Mouse (Mus musculus): ENCODE data around the gene Rgs17. TPM values are rescaled to one million over a fixed set of nuclear protein-coding genes. Genes with fewer than 3 reads are reported as not detected.

Gene Rgs17
- polyA plus RNA-seq, 1 experiment from 2014 or later: 1.0 TPM

- H3K27ac ChIP-seq (replicated peaks in 1 of 2; ENCODE audit: control insufficient read depth in 1 of 2, insufficient read depth in 1 of 2, low read depth in 2 of 2, low read length in 2 of 2): no peak overlapping the region
- no peak overlapping the region for H3K4me3 ChIP-seq (ENCODE audit: control insufficient read depth in 1 of 2, insufficient read depth in 1 of 2, low read depth in 1 of 2, low read length in 2 of 2)
- no peak overlapping the region for H3K9ac ChIP-seq (ENCODE audit: low read length)
- H3K4me2 ChIP-seq (ENCODE audit: low read length): no peak overlapping the region
- no peaks in the 10 kb centered on the region for H3K27me3 ChIP-seq (ENCODE audit: control insufficient read depth, insufficient read depth, low read length)
- H3K36me3 ChIP-seq (ENCODE audit: control insufficient read depth, insufficient read depth, low read length): peaks cover 54% of the 10 kb centered on the region
- H3K9me3 ChIP-seq (ENCODE audit: control insufficient read depth, low read length): no peaks in the 10 kb centered on the region
- no peak for ATAC-seq (ENCODE audit: insufficient number of reproducible peaks, insufficient read depth, low FRiP score, low read depth)
- H3K4me1 ChIP-seq (ENCODE audit: control insufficient read depth in 2 of 2, insufficient read depth in 2 of 2, low read length in 2 of 2): peaks cover 4 to 12% of the 10 kb centered on the region in 2 experiments; a peak in 3 of 4 replicates
- 74% methylated on average over 4 of the region's 4 CpGs for WGBS
Measured at GRCm38 (mm10) chr10:5798069-5798468, 124.1 kb downstream of the Rgs17 start.

GRCm38 (mm10) chr10:5790657-5791056 lies 131.5 kb downstream of the Rgs17 start:
- Histone ChIP-seq H3K4me1 (ENCODE audit: control insufficient read depth in 2 of 2, insufficient read depth in 2 of 2, low read length in 2 of 2) (no peaks in the 10 kb centered on the region), H3K9me3 (ENCODE audit: control insufficient read depth, low read length) (no peaks in the 10 kb centered on the region), H3K27me3 (ENCODE audit: control insufficient read depth, insufficient read depth, low read length) (no peaks in the 10 kb centered on the region), H3K4me3 (ENCODE audit: control insufficient read depth in 1 of 2, insufficient read depth in 1 of 2, low read depth in 1 of 2, low read length in 2 of 2) (no peak overlapping the region), H3K4me2 (ENCODE audit: low read length) (no peak overlapping the region), H3K36me3 (ENCODE audit: control insufficient read depth, insufficient read depth, low read length) (no peaks in the 10 kb centered on the region), H3K9ac (ENCODE audit: low read length) (no peak overlapping the region), H3K27ac (replicated peaks in 1 of 2; ENCODE audit: control insufficient read depth in 1 of 2, insufficient read depth in 1 of 2, low read depth in 2 of 2, low read length in 2 of 2) (no peak overlapping the region)
- no peak for ATAC-seq (ENCODE audit: insufficient number of reproducible peaks, insufficient read depth, low FRiP score, low read depth)
- WGBS: 15% methylated on average over 12 of the region's 12 CpGs

- no peaks in the 10 kb centered on the region for H3K36me3 ChIP-seq (ENCODE audit: control insufficient read depth, insufficient read depth, low read length)
- H3K27ac ChIP-seq (replicated peaks in 1 of 2; ENCODE audit: control insufficient read depth in 1 of 2, insufficient read depth in 1 of 2, low read depth in 2 of 2, low read length in 2 of 2): no peak overlapping the region
- H3K9ac ChIP-seq (ENCODE audit: low read length): no peak overlapping the region
- H3K9me3 ChIP-seq (ENCODE audit: control insufficient read depth, low read length): no peaks in the 10 kb centered on the region
- no peak overlapping the region for H3K4me3 ChIP-seq (ENCODE audit: control insufficient read depth in 1 of 2, insufficient read depth in 1 of 2, low read depth in 1 of 2, low read length in 2 of 2)
- ATAC-seq (ENCODE audit: insufficient number of reproducible peaks, insufficient read depth, low FRiP score, low read depth): no peak
- no peaks in the 10 kb centered on the region for H3K4me1 ChIP-seq (ENCODE audit: control insufficient read depth in 2 of 2, insufficient read depth in 2 of 2, low read length in 2 of 2)
- no peaks in the 10 kb centered on the region for H3K27me3 ChIP-seq (ENCODE audit: control insufficient read depth, insufficient read depth, low read length)
- H3K4me2 ChIP-seq (ENCODE audit: low read length): no peak overlapping the region
- WGBS: 8% methylated on average over 4 of the region's 4 CpGs
Measured at GRCm38 (mm10) chr10:5786923-5787322, 135.3 kb downstream of the Rgs17 start.

Other genes starting within 250 kb of the Rgs17 start
- 35.1 and 43.0 TPM in 2 replicates for gene Fbxo5, start 116.8 kb downstream of the Rgs17 start, polyA plus RNA-seq (2014; fragmentation: Nextera tagmentation; extraction: Ambion mirVana)
- gene Mtrf1l, start 98.5 kb downstream of the Rgs17 start, polyA plus RNA-seq (2014; fragmentation: Nextera tagmentation; extraction: Ambion mirVana): 13.3 and 15.9 TPM in 2 replicates

Measured in heart, embryonic 14.5 days (tissue).